Comparison of ENCODE assay signal across 9 mouse cellular contexts in genomic region chr7:79499596-79500570, GRCm38 (mm10). TPM values are rescaled to one million over a fixed set of nuclear protein-coding genes. Genes with fewer than 3 reads are reported as not detected.
DNase-seq lines count a peak whose midpoint lies in the region; ATAC-seq lines count a peak whose summit lies in the region.
"Had no signal": no experiment of that assay in that cellular context is flagged by ENCODE, and none has a peak within 500 bp of the region (broad histone marks: within the 10 kb centered on the region; RNA-seq: fewer than 3 reads in every experiment).

No protein-coding gene starts in this region.

- H3K27me3 ChIP-seq in lung, embryonic 16.5 days (ENCODE audit: control insufficient read depth, insufficient read depth, low read depth, low read length), result peaks cover 98% of the 10 kb centered on the region
- peaks cover 100% of the 10 kb centered on the region for H3K27me3 ChIP-seq in embryonic facial prominence, embryonic 12.5 days
- peaks cover 4% of the 10 kb centered on the region; the same call in 1 of the 2 replicates for H3K27me3 ChIP-seq in neural tube, embryonic 15.5 days (replicated peaks)

- H3K27ac ChIP-seq in lung, embryonic 16.5 days (ENCODE audit: low read length), result no peak overlapping the region
- 0 out of 2 replicates have a peak overlapping the region, but pooled peaks have one; percentile 23 for H3K27ac ChIP-seq in embryonic facial prominence, embryonic 12.5 days
- H3K27ac ChIP-seq in neural tube, embryonic 15.5 days (replicated peaks), result peak overlapping the region; percentile 98
- H3K27ac ChIP-seq: liver, embryonic 15.5 days had no signal

- no peak for ATAC-seq in lung, embryonic 16.5 days (ENCODE audit: low read depth)
- ATAC-seq in embryonic facial prominence, embryonic 12.5 days (ENCODE audit: insufficient number of reproducible peaks, insufficient read depth, low FRiP score, low TSS enrichment), result no peak
- peak; percentile 77 for ATAC-seq in neural tube, embryonic 15.5 days (ENCODE audit: low FRiP score)
- ATAC-seq in erythroid progenitor cell, adult 5-6 weeks (replicated peaks; ENCODE audit: low FRiP score, poor library complexity, severe bottlenecking), result no peak

- H3K4me1 ChIP-seq in lung, embryonic 16.5 days (replicated peaks; ENCODE audit: control insufficient read depth, insufficient read depth, low read length), result peaks cover 10% of the 10 kb centered on the region
- peaks cover 6% of the 10 kb centered on the region; the same call in 1 of the 2 replicates for H3K4me1 ChIP-seq in embryonic facial prominence, embryonic 12.5 days
- H3K4me1 ChIP-seq in neural tube, embryonic 15.5 days, result peaks cover 65% of the 10 kb centered on the region

- H3K4me3 ChIP-seq in lung, embryonic 16.5 days (ENCODE audit: low read length), result peak overlapping the region; percentile 16
- peak overlapping the region; percentile 29 for H3K4me3 ChIP-seq in embryonic facial prominence, embryonic 12.5 days
- H3K4me3 ChIP-seq in neural tube, embryonic 15.5 days (replicated peaks), result peak overlapping the region; percentile 74
- H3K4me3 ChIP-seq: liver, embryonic 15.5 days had no signal

- H3K36me3 ChIP-seq in lung, embryonic 16.5 days (ENCODE audit: control insufficient read depth, insufficient read depth, low read length), result no peaks in the 10 kb centered on the region
- no peaks in the 10 kb centered on the region for H3K36me3 ChIP-seq in embryonic facial prominence, embryonic 12.5 days
- H3K36me3 ChIP-seq in neural tube, embryonic 15.5 days, result no peaks in the 10 kb centered on the region
- H3K36me3 ChIP-seq: liver, embryonic 15.5 days had no signal

- H3K9me3 ChIP-seq in lung, embryonic 16.5 days (ENCODE audit: control insufficient read depth, low read length), result no peaks in the 10 kb centered on the region
- H3K9me3 ChIP-seq in embryonic facial prominence, embryonic 12.5 days, result no peaks in the 10 kb centered on the region
- H3K9me3 ChIP-seq in neural tube, embryonic 15.5 days (replicated peaks), result no peaks in the 10 kb centered on the region
- H3K9me3 ChIP-seq: liver, embryonic 15.5 days had no signal

- no peak for DNase-seq in lung, adult 18-20 months
- peak; percentile 76 to 78 for DNase-seq in layer of hippocampus, postnatal 14 days (ENCODE audit: low spot score in 2 of 2)
- no peak for DNase-seq in kidney, adult 9 months
- DNase-seq in heart, adult 18-20 months, result no peak

- H3K9ac ChIP-seq in lung, embryonic 16.5 days (ENCODE audit: low read length), result no peak overlapping the region
- H3K9ac ChIP-seq in embryonic facial prominence, embryonic 12.5 days, result no peak overlapping the region; the same call in 1 of the 2 replicates
- H3K9ac ChIP-seq in neural tube, embryonic 15.5 days (replicated peaks), result peak overlapping the region; percentile 97
- H3K9ac ChIP-seq: liver, embryonic 15.5 days had no signal

- H3K4me2 ChIP-seq in lung, embryonic 16.5 days (ENCODE audit: low read depth, low read length), result peak overlapping the region; percentile 12; the same call in 1 of the 2 replicates
- H3K4me2 ChIP-seq in embryonic facial prominence, embryonic 12.5 days (replicated peaks), result peak overlapping the region; percentile 43
- peak overlapping the region; percentile 87 for H3K4me2 ChIP-seq in neural tube, embryonic 15.5 days
- H3K4me2 ChIP-seq: liver, embryonic 15.5 days had no signal

- 3% methylated on average over 61 of the region's 72 CpGs for WGBS in lung, embryonic 16.5 days
- WGBS in embryonic facial prominence, embryonic 12.5 days, result 1% methylated on average over 72 of the region's 72 CpGs
- whole genome bisulfite sequencing in neural tube, embryonic 15.5 days, result under 1% methylated on average over 46 of the region's 72 CpGs

RNA-seq across cellular contexts. Expression of gene Polg, which starts 33.7 kb away (rescaled TPM):
- polyA plus RNA-seq in lung, embryonic 16.5 days (2015; fragmentation: Nextera tagmentation; extraction: Ambion mirVana), result 41.7 and 46.2 TPM in 2 replicates
- polyA plus RNA-seq in embryonic facial prominence, embryonic 12.5 days (2016; fragmentation: Nextera tagmentation; extraction: Ambion mirVana), result 42.3 and 42.5 TPM in 2 replicates
- 10 to 100 TPM; 84.1 to 90.7 TPM for total RNA-seq in layer of hippocampus, postnatal 14 days (2021)
- 24.2 and 25.0 TPM in 2 replicates for polyA plus RNA-seq in neural tube, embryonic 15.5 days (2015; fragmentation: Nextera tagmentation; extraction: Ambion mirVana)
- total RNA-seq in erythroid progenitor cell, adult 5-6 weeks (2015; ENCODE audit: low replicate concordance), result 14.7 and 28.5 TPM in 2 replicates
- total RNA-seq in erythroid progenitor cell, adult 5-6 weeks (2017; ENCODE audit: low replicate concordance), result 50.2 and 51.1 TPM in 2 replicates
- total RNA-seq in heart, adult 18-20 months (2021), result 10 to 100 TPM; 56.1 to 60.0 TPM

Comparison
In these comparisons a context has a peak if more than half of its experiments do, and no peak if none do; other contexts are left out.
1. H3K4me2 ChIP-seq: peak in every context shown above with its lines; median percentile 87 in neural tube, embryonic 15.5 days; 43 in embryonic facial prominence, embryonic 12.5 days; 12 in lung, embryonic 16.5 days.
2. H3K4me3 ChIP-seq: peak in every context shown above with its lines; median percentile 74 in neural tube, embryonic 15.5 days; 29 in embryonic facial prominence, embryonic 12.5 days; 16 in lung, embryonic 16.5 days.
3. DNase-seq: peak in layer of hippocampus, postnatal 14 days (2 of 2); none in lung, adult 18-20 months (0 of 2), kidney, adult 9 months (single experiment) and heart, adult 18-20 months (0 of 2).